Mouse (Mus musculus): ENCODE data around the gene Isy1. TPM values are rescaled to one million over a fixed set of nuclear protein-coding genes. Genes with fewer than 3 reads are reported as not detected.

The Isy1 gene
- total RNA-seq, 2 experiments from 2014 or later = 17.7 to 21.1 TPM

DNA sequence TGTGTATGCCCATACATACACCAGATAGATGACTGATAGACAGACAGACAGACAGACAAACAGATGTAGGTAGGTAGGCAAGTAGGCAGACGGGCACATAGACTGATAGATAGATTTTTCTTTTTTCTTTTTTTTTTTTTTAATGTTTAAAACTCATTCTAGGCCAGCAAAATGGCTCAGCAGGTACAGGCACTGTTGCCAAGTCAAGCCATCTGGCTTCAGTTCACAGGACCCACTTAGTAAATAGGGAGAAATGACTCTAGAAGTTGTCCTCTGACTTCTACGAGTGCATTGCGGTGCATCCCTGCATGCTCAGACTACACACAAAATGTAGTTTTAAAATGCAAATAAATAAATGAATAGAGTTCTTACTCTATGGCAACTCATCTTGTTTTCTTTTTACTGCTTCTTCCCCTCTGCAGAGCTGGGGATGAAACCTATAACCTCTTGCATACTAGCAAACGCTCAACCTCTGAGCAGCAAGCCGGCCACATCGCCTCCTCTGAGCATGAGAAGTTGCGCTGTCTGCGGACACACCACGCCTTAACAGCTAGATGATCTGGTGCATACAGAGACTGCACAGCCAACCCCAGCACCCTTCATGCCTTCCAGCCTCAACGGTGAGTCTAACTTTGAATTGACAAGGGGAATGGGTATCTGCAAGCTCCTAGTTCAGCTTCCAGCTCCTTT, 44.6 kb downstream of the Isy1 start:
- intact Hi-C loops (cut with DNase I) = no loop called here
- TF ChIP-seq CTCF (IDR thresholded peaks at IDR 0.05) = no peak
- no peak overlapping the region for H3K4me3 ChIP-seq
- no peak overlapping the region for H3K27ac ChIP-seq
- no peak for DNase-seq

DNA sequence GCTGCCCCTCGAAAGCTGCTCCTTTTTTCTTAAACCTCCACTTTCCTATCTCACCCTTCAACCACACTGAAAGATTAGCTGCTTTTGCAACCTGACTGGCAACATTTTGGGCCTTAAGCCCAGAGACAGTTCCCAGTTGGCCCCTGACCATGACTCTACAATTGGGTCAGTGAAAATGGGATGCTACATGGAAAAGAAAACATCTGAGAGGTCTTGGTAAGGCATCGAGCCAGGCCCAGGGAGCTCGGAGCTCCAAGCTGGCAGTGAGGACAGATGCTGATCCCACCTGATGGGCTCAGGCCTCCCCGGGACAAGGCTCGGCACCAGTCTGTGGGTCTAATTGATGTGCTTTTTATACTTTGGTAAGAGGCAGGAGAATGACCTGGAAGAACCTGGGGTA, 46.8 kb downstream of the Isy1 start:
- no peak for DNase-seq
- H3K4me3 ChIP-seq = no peak overlapping the region
- intact Hi-C loops (cut with DNase I) = no loop called here
- no peak overlapping the region for H3K27ac ChIP-seq
- no peak for TF ChIP-seq CTCF (IDR thresholded peaks at IDR 0.05)

DNA sequence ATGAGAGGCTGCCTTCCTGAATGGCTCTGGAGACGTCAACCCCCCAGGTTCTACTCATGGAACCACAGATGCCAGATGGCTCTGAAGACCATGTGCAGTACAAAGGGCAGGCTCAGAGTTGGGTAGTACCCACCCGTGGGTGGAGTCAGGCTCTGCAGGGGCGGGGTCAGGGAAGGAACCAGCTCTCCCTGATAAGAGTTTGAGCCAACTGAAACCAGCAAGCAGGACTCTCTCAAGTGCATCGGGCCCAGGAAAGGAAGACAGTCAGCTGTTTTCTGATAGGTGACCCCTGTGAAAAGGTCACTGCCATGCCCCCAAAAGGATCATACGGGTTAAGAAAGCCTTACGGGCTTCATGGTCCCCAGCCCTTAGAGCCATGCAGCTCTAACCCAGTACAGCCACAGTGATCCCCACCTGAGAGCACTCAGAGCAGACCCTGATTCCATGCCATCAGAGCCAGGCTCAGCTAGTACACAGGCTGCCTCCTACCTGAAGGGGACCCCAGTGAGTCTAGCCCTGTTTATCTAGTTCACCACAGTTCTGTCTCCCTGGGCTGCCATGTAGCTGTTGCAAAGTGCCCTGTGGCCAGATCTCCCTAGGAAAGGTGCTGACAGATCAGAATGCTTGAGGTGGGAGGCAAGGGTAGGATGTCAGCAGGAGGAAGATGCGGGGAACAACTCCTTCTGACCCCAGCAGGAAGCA, 47.7 kb downstream of the Isy1 start:
- TF ChIP-seq CTCF (IDR thresholded peaks at IDR 0.05) = no peak

DNA sequence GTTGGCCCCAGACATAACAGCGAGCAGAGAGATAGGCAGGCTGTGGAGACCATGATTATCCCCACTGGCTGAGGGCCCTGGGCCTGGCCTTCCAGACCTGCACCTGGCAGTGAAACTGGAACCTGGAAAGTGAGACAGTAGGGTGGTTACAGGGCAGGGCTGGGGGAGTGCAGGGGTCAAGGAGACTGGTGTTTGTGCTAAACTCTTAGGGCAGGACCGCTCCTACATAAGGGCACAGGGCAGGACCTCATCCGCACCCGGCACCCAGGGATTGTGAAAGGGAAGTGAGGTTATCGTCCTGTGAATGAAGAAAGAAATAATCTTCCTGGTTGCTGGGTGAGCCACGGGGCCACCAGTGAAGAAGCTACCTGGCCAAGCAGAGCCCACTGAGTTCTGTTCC, 48.8 kb downstream of the Isy1 start:
- intact Hi-C loops (cut with DNase I) = no loop called here
- H3K27ac ChIP-seq = no peak overlapping the region
- H3K4me3 ChIP-seq = no peak overlapping the region
- no peak for TF ChIP-seq CTCF (IDR thresholded peaks at IDR 0.05)
- DNase-seq = no peak

More for the DNA sequence above, 47.7 kb downstream of the Isy1 start:
- intact Hi-C loops (cut with DNase I) = no loop called here
- no peak overlapping the region for H3K27ac ChIP-seq
- peak; percentile 34 for DNase-seq
- H3K4me3 ChIP-seq = no peak overlapping the region

DNA sequence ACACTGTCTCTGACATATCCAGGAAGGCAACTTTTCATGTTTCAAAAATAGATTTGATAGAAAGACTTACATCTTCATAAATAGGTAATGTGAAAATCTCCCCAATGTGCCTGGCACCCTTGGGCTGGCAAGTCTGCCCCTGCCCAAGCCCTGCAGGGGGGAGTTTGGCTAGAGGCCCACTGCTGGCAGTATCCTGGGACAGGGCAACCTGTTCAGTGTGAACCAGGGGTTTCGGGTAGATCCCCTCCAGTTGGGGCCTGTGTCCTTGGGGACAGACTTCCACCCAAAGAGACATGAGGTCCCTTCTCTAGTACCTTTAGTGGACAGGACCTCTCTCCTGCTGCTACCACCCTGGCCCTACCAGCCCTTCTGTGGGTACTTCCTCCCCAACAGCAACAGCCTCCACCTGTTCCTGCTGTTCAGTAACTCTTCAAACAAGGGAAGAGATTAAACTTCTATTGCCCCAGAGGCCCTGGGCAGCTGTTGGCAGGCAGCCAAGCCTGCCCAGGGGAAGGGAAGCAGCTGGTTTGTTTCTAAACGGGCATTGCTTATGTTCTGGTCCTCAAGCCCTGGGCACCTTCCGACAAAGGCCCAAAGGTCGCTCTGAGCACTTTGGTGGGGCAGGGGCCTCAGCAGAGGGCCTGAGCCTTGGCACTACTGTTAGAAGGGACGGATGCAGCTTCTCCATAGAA, 49.6 kb downstream of the Isy1 start:
- TF ChIP-seq CTCF (IDR thresholded peaks at IDR 0.05) = no peak
- H3K27ac ChIP-seq = no peak overlapping the region
- intact Hi-C loops (cut with DNase I) = no loop called here
- DNase-seq = peak; percentile 53
- no peak overlapping the region for H3K4me3 ChIP-seq

DNA sequence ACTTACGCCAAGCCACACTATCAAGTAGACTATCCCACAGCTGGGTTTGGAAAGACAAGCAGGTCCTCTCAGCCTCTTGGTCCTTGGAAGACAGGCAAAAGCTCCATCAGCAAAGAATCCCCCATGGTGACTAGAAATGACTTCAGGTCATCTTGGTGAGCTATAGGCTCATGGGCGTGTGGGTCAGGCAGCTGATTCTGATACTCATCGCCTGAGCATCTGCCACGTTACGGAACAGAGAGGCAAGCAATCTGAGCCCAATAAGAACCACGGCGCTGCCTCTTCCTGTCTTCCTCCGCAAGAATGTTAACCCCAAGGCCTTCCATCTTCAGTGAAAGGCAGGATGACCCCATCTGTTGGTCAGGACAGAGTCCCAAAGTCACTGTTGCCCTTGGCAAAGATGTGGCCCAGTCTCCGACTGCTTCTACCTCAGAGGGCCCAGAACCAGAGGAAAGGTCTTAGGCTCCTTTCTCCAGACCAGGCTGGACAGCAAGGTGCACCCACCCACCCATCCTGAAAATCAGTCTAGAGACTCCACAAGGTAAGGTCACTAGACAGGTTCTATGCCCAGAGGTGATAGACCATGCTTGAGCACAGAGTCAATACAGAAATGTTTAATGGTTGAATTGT, 50.2 kb downstream of the Isy1 start:
- intact Hi-C loops (cut with DNase I) = no loop called here
- Histone ChIP-seq H3K27ac (no peak overlapping the region), H3K4me3 (no peak overlapping the region)
- TF ChIP-seq CTCF (IDR thresholded peaks at IDR 0.05) = no peak
- no peak for DNase-seq

DNA sequence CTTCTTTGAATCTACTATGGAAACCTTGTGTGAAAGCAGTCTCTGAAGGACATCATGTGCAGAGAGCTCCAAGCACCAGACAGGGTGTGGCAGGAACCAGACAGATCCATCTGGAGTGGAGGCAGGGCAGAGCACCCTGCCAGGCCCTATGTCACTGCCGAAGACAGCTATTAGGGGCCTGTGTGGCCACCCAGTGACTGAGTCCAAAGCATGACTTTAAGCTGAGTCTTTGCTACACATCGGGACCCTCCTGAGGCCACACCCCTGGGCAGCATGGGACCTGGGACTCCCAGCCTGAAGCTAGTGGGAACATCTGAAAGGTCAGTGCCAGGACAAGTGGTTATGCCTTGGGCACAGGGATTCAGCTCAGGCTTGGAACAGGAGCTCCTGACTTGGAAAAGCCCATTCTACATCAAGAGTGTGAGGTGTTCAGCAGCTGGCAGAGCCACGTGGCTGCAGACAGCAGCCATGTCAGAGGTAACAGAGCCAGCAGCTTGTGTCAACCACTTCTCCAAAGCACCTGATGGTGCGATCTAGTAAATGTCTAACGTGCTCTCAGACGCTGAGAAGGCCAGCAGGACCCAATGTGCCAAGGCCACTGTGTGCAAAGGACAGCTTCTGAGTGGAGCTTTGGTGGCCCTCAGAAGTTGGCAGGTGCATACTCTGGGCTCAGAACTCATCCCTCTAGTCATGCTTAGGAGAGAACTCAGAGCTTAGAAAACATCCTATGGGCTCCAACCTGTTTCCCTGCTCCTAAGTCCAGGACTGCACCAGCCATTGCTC, 51.3 kb downstream of the Isy1 start:
- intact Hi-C loops (cut with DNase I) = no loop called here
- DNase-seq = peak; percentile 70
- TF ChIP-seq CTCF (IDR thresholded peaks at IDR 0.05) = no peak
- Histone ChIP-seq H3K4me3 (no peak overlapping the region), H3K27ac (peak overlapping the region; percentile 40)

DNA sequence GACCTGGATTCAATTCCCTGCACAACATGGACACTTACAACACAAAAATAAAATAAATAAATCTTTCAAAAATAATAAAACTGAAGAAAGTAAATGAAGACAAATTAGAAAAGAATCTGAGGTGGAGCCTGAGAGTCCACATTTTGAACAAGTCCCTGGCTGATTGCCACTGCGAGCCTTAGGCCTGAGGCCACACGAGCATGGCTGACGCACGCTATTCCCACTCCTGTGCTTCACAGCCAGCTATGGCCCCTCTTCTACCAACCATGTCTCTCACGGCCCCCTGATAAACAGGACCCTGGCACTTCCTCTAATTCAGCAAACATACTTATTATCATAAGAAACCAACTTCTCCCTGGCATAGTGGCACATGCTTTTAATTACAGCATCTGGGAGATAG, 52.0 kb downstream of the Isy1 start:
- Histone ChIP-seq H3K4me3 (no peak overlapping the region), H3K27ac (0 out of 2 replicates have a peak overlapping the region, but pooled peaks have one; percentile 40)
- no peak for DNase-seq
- TF ChIP-seq CTCF (IDR thresholded peaks at IDR 0.05) = no peak
- intact Hi-C loops (cut with DNase I) = no loop called here

DNA sequence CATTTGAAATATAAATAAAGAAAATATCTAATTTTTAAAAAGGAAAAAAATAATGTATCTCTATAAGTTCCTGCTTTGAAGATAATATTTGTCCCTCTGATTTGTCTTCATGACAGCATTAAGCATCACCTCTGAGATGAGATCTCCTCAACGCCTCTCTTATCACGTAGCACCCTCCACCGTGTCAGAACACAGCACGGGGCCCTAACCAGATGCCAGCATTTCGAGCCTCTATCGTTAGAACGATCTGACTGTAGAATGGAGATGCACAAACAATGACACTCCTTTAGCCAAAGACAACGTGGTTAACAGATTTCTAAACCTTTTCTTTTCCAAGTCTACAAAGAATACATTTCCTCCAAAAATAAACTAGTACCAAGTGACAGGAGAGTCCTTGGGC, 54.6 kb downstream of the Isy1 start:
- Histone ChIP-seq H3K27ac (no peak overlapping the region), H3K4me3 (no peak overlapping the region)
- DNase-seq = no peak
- intact Hi-C loops (cut with DNase I) = no loop called here
- no peak for TF ChIP-seq CTCF (IDR thresholded peaks at IDR 0.05)

DNA sequence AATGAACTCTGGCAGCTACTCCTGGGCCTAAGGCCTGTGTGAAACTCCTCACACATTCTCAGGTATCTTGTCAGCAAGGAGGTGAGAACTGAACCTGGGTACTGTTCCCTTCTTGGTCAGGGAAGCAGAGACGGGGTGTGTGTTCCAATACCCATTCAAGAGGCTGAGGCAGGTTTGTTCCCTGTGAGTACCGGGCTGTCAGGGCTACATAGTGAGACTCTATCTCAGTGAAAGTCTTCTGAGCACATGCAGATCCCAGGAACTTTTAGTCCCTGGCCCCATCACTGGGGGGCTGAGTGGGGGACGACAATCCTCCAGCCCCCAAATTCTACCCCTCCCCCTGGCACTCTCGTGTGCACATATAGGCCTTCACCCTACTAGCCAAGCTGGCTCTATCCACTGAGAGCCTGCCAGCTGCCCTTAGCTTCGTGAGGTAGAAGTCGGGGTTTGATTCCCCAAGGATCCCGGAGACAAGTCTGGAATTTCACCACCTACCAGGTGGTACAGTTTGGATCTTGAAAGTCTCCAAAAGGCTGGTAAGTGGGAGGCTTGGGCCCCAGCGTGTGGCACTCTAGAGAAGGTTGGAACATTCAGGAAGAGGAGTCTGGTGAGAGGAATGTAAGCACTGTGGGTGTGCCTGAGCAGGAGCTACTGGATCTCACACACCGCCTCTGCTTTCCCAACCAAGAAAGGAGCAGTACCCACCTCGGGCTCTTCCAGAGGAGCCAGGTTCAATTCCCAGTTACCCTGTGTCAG, 57.9 kb downstream of the Isy1 start:
- no peak for TF ChIP-seq CTCF (IDR thresholded peaks at IDR 0.05)
- no peak for DNase-seq
- H3K27ac ChIP-seq = no peak overlapping the region
- no peak overlapping the region for H3K4me3 ChIP-seq
- intact Hi-C loops (cut with DNase I) = no loop called here
